Comparison of ENCODE assay signal across 9 mouse cellular contexts in the genomic region with DNA sequence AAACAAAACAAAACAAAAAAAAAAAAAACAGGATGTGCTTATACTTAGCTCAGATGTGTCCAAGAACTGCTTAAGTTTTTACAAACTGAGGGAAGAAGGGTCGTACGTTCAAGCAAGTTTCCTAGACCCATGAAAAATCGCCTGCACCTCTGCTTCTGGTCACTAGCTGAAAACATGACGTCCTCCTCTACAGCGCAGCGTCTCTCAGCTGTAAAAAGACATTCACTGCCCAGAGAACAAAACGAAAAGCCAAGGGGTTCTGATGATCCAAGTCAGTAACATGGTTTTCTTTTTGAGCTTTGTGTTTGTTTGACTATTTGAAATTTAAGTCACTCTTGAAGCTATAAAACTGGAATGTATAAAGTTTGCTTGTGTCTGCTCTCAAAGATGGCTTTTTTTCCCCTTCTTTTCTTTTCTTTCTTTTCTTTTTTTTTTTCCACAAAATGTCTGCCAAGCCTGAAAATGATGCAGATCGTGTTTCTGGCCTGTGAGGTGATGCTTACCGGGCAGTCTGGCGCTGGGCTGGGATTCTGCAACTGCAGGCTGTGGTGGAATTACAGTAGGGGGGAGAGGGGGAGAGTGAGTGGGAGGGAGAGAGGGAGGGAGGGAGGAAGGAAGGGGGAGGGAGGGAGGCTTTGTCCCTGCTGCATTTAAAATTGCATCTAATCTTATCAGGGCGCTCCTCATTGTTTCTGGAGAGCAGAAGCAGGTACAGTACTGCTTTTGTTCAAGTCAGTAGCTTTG.
A peak's percentile ranks its signal among the peaks of the same experiment; 100 is the strongest.
DNase-seq lines count a peak whose midpoint lies in the region; ATAC-seq and TF ChIP-seq lines count a peak whose summit lies in the region.
"Had no signal": no experiment of that assay in that cellular context is flagged by ENCODE, and none has a peak within 500 bp of the region (broad histone marks: within the 10 kb centered on the region; RNA-seq: fewer than 3 reads in every experiment).

No protein-coding gene starts in this region.

- peak overlapping the region; percentile 18; the same call in 1 of the 2 replicates for H3K9ac ChIP-seq in kidney, embryonic 14.5 days (ENCODE audit: low read depth, low read length)
- no peak overlapping the region for H3K9ac ChIP-seq in intestine, embryonic 15.5 days
- H3K9ac ChIP-seq in neural tube, embryonic 15.5 days (replicated peaks): no peak overlapping the region
- H3K9ac ChIP-seq: liver, embryonic 14.5 days had no signal

- DNase-seq in kidney, adult 2 months: no peak
- peak; percentile 53 for DNase-seq in embryo, embryonic 9.5 days (ENCODE audit: extremely low spot score)
- no peak for DNase-seq in right cerebral cortex, adult 2 months (ENCODE audit: low spot score in 2 of 2)
- DNase-seq in adrenal gland, postnatal 10 days: no peak
- no peak for DNase-seq in left cerebral cortex, postnatal 25 days (ENCODE audit: low spot score in 2 of 2)

- H3K4me2 ChIP-seq in kidney, embryonic 14.5 days (replicated peaks; ENCODE audit: low read depth, low read length): peak overlapping the region; percentile 34
- H3K4me2 ChIP-seq in intestine, embryonic 15.5 days (replicated peaks): peak overlapping the region; percentile 39
- H3K4me2 ChIP-seq in neural tube, embryonic 15.5 days: peak overlapping the region; percentile 51

- no peaks in the 10 kb centered on the region for H3K4me1 ChIP-seq in kidney, embryonic 14.5 days (ENCODE audit: control insufficient read depth, insufficient read depth, low read length)
- H3K4me1 ChIP-seq in kidney, adult 2 months (ENCODE audit: control insufficient read depth, insufficient read depth, low read length): no peaks in the 10 kb centered on the region
- H3K4me1 ChIP-seq in intestine, embryonic 15.5 days (replicated peaks): no peaks in the 10 kb centered on the region
- H3K4me1 ChIP-seq in neural tube, embryonic 15.5 days: no peaks in the 10 kb centered on the region

- H3K27ac ChIP-seq in kidney, embryonic 14.5 days (ENCODE audit: low read depth, low read length): 0 out of 2 replicates have a peak overlapping the region, but pooled peaks have one; percentile 37
- H3K27ac ChIP-seq in kidney, adult 2 months (ENCODE audit: insufficient read depth, low read depth, low read length): no peak overlapping the region
- H3K27ac ChIP-seq in intestine, embryonic 15.5 days: no peak overlapping the region
- H3K27ac ChIP-seq in neural tube, embryonic 15.5 days (replicated peaks): no peak overlapping the region
- H3K27ac ChIP-seq: liver, embryonic 14.5 days had no signal

- no peak for TF ChIP-seq POLR2A in kidney, adult 2 months (IDR thresholded peaks at IDR 0.05; ENCODE audit: low read depth, low read length)

- ATAC-seq in kidney, embryonic 14.5 days (ENCODE audit: low FRiP score, low TSS enrichment): peak; percentile 98
- 0 out of 2 replicates have a peak, but pooled peaks have one; percentile 53 for ATAC-seq in intestine, embryonic 15.5 days
- ATAC-seq in neural tube, embryonic 15.5 days (ENCODE audit: low FRiP score): peak; percentile 80; the same call in 1 of the 2 replicates

- WGBS in kidney, embryonic 14.5 days: 3% methylated on average over 11 of the region's 11 CpGs
- WGBS in kidney, adult 2 months: 4% methylated on average over 11 of the region's 11 CpGs
- WGBS in intestine, embryonic 15.5 days: 8% methylated on average over 11 of the region's 11 CpGs
- 3% methylated on average over 11 of the region's 11 CpGs for WGBS in neural tube, embryonic 15.5 days

- H3K9me3 ChIP-seq in kidney, embryonic 14.5 days (ENCODE audit: control insufficient read depth, low read length): no peaks in the 10 kb centered on the region
- H3K9me3 ChIP-seq in intestine, embryonic 15.5 days: no peaks in the 10 kb centered on the region
- H3K9me3 ChIP-seq in neural tube, embryonic 15.5 days (replicated peaks): no peaks in the 10 kb centered on the region

- TF ChIP-seq CTCF in kidney, adult 2 months (conservative IDR thresholded peaks at IDR 0.05; ENCODE audit: insufficient read depth, insufficient read length, low read depth, low read length): no peak

- intact Hi-C loops in left cerebral cortex, postnatal 25 days (cut with DNase I): no loop called here

- peak overlapping the region; percentile 24 for H3K4me3 ChIP-seq in kidney, embryonic 14.5 days (ENCODE audit: low read length)
- H3K4me3 ChIP-seq in kidney, adult 2 months (ENCODE audit: insufficient read depth, low read depth, low read length): no peak overlapping the region
- H3K4me3 ChIP-seq in intestine, embryonic 15.5 days (replicated peaks): no peak overlapping the region; the same call in 1 of the 2 replicates
- H3K4me3 ChIP-seq in neural tube, embryonic 15.5 days (replicated peaks): peak overlapping the region; percentile 11

- H3K27me3 ChIP-seq in kidney, embryonic 14.5 days (ENCODE audit: control insufficient read depth, insufficient read depth, low read length): no peaks in the 10 kb centered on the region
- no peaks in the 10 kb centered on the region for H3K27me3 ChIP-seq in kidney, adult 2 months (replicated peaks; ENCODE audit: control insufficient read depth, insufficient read depth, low read length)
- no peaks in the 10 kb centered on the region for H3K27me3 ChIP-seq in intestine, embryonic 15.5 days (replicated peaks)
- no peaks in the 10 kb centered on the region for H3K27me3 ChIP-seq in neural tube, embryonic 15.5 days (replicated peaks)

- no peaks in the 10 kb centered on the region for H3K36me3 ChIP-seq in kidney, embryonic 14.5 days (ENCODE audit: control insufficient read depth, insufficient read depth, low read length)
- no peaks in the 10 kb centered on the region for H3K36me3 ChIP-seq in kidney, adult 2 months (ENCODE audit: control insufficient read depth, insufficient read depth, low read length)
- H3K36me3 ChIP-seq in intestine, embryonic 15.5 days: no peaks in the 10 kb centered on the region
- no peaks in the 10 kb centered on the region for H3K36me3 ChIP-seq in neural tube, embryonic 15.5 days

Comparison
In these comparisons a context has a peak if more than half of its experiments do, and no peak if none do; other contexts are left out.
1. H3K4me3 ChIP-seq: peak in kidney, embryonic 14.5 days (single experiment) and neural tube, embryonic 15.5 days (single experiment); none in kidney, adult 2 months (single experiment) and intestine, embryonic 15.5 days (single experiment).
2. Peak in every context shown above with its lines, with median percentiles within 50 percentile points of each other: ATAC-seq and H3K4me2 ChIP-seq.